Mouse (Mus musculus) hindbrain, embryonic 16.5 days (tissue): ENCODE measurements at regions not wholly inside any gene's neighbourhood (a gene's known extent, or its start where the extent isn't known, plus 50 kb on each side); places are given as distances from the start of the nearest gene placed in this dataset.

Experiments
- ATAC-seq: fragments of 200-750 bp; cut with Nextera tagmentation; 2 replicates; pipeline ENCODE4 v1.8.0; 2017; ENCODE audit warnings: moderate TSS enrichment, moderate library complexity
- H3K27ac ChIP-seq: fragments of 300-500 bp; sonication (generic); 2 replicates; pipeline ENCODE4 v1.5.1; 2014; ENCODE audit warnings: low read depth, mild to moderate bottlenecking, control low read depth, low read length, moderate library complexity
- H3K27me3 ChIP-seq: fragments of 300-500 bp; sonication (generic); replicated peaks from 2 replicates; pipeline ENCODE4 v1.6.1; 2014; ENCODE audit warnings: low read length; ENCODE audit not compliant: control insufficient read depth, insufficient read depth
- H3K36me3 ChIP-seq: fragments of 300-500 bp; sonication (generic); 2 replicates; pipeline ENCODE4 v1.6.1; 2014; ENCODE audit warnings: mild to moderate bottlenecking, low read length, moderate library complexity, mixed read lengths; ENCODE audit not compliant: control insufficient read depth, insufficient read depth
- H3K4me1 ChIP-seq: fragments of 300-500 bp; sonication (generic); 2 replicates; pipeline ENCODE4 v1.6.1; 2014; ENCODE audit warnings: low read depth, low read length; ENCODE audit not compliant: control insufficient read depth, insufficient read depth
- H3K4me2 ChIP-seq: fragments of 300-500 bp; sonication (generic); 2 replicates; pipeline ENCODE4 v1.6.1; 2014; ENCODE audit warnings: mild to moderate bottlenecking, low read length, control low read depth, moderate library complexity
- H3K4me3 ChIP-seq: fragments of 300-500 bp; sonication (generic); 2 replicates; pipeline ENCODE4 v1.5.1; 2014; ENCODE audit warnings: mild to moderate bottlenecking, low read length, control low read depth, moderate library complexity
- H3K9ac ChIP-seq: fragments of 300-500 bp; sonication (generic); 2 replicates; pipeline ENCODE4 v1.6.1; 2014; ENCODE audit warnings: low read depth, mild to moderate bottlenecking, control low read depth, low read length, moderate library complexity
- H3K9me3 ChIP-seq: fragments of 300-500 bp; sonication (generic); 2 replicates; pipeline ENCODE4 v1.6.1; 2014; ENCODE audit warnings: mild to moderate bottlenecking, low read length, moderate library complexity; ENCODE audit not compliant: control insufficient read depth
- WGBS: fragments of 180-500 bp; shearing (Covaris S2); extraction: QIAGEN DNeasy Blood & Tissue Kit; methylation state at CpG from one replicate; pipeline ENCODE4 v1.1.7; 2014; 5-methylcytosine and 5-hydroxymethylcytosine counted together

DNA sequence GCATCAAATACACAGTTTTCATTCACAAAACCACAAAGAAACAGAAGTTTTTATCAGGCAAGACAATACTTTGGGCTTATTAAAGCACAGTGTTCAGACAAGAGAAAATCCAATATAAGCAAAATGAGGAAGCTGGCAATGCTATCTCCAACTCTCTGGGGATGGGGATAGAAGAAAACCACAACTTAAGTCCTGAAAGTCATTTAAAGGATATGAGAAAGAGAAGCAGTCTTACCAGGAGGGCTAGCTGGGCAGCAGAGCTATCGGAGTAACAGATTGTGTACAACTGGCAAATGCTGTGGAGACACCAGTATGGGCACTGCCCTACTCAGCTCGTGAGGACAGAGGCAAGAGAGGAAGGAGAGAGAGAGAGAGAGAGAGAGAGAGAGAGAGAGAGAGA, 262.9 kb upstream of the Rarb start:
- H3K9me3 ChIP-seq: no peaks in the 10 kb centered on the region
- ATAC-seq: no peak
- H3K4me1 ChIP-seq: no peaks in the 10 kb centered on the region
- no peak overlapping the region for H3K4me2 ChIP-seq
- no peak overlapping the region for H3K4me3 ChIP-seq
- no peaks in the 10 kb centered on the region for H3K27me3 ChIP-seq
- no peaks in the 10 kb centered on the region for H3K36me3 ChIP-seq
- no peak overlapping the region for H3K27ac ChIP-seq
- WGBS: 25% methylated on average over 2 of the region's 2 CpGs
- no peak overlapping the region for H3K9ac ChIP-seq

DNA sequence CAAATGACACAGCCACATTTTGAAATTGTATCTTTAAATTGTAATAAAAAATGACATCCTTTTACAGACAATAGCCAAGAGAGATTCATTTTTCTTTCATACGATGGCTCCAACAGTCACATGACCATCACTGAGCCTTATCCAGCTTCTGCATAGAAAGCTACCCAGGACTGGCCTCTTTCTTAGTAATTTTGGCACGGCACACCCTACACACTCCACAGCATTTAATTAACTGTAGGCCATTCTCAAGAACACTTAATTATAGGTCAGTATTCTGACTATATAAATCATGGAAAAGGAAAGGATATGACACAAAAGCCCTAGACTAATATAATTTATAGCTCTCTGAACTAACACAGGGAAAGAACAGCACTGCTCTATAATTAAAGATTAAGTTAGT, 260.6 kb upstream of the Rarb start:
- Histone ChIP-seq H3K4me3 (no peak overlapping the region), H3K9me3 (no peaks in the 10 kb centered on the region), H3K36me3 (no peaks in the 10 kb centered on the region), H3K4me2 (no peak overlapping the region), H3K27me3 (no peaks in the 10 kb centered on the region), H3K4me1 (no peaks in the 10 kb centered on the region), H3K27ac (no peak overlapping the region), H3K9ac (no peak overlapping the region)
- peak; percentile 69 for ATAC-seq
- WGBS: 43% methylated on average over 2 of the region's 2 CpGs

DNA sequence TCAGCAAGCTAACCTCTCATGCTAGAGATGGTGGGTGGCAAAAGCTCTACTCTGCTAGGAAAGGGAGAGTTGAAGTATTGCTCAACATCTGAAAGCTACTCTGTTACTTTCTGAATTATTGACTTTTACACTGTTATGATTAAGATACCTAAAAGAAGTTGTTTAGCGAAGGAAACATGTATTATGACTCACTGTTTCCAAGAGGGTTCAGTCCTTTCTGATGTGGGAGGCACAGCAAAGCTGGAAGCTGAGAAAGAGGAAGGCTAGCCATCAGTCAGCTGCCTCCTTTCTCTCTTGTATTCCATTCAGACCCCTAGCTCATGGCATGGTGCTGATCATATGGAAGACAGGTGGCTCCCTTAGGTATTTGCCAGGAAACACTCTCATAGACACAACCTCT, 242.4 kb upstream of the Rarb start:
- WGBS: 87% methylated on average over 1 of the region's 1 CpGs
- Histone ChIP-seq H3K4me1 (no peaks in the 10 kb centered on the region), H3K4me3 (no peak overlapping the region), H3K36me3 (no peaks in the 10 kb centered on the region), H3K9ac (no peak overlapping the region), H3K27ac (no peak overlapping the region), H3K9me3 (no peaks in the 10 kb centered on the region), H3K4me2 (no peak overlapping the region), H3K27me3 (no peaks in the 10 kb centered on the region)
- ATAC-seq: no peak

DNA sequence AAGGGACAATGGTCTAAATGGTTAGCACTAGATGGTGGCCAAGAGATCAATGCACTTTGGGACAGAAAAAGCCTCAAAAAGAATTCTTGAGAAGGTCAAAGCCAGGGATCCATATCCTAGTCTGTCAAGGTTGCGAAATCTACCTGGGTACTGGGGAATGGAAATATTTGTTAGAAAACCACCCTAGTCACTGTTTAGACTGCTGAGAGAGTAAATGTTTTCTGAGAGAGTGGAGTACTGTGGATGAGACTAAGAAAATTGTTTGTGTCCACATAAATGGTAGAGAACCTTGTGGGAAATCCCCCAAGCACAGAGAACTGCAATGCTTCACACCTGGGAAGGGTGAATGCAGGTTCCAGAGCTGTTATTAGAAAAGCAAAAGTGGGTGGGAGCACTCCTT, 239.5 kb upstream of the Rarb start:
- 94% methylated on average over 1 of the region's 1 CpGs for WGBS
- H3K36me3 ChIP-seq: no peaks in the 10 kb centered on the region

DNA sequence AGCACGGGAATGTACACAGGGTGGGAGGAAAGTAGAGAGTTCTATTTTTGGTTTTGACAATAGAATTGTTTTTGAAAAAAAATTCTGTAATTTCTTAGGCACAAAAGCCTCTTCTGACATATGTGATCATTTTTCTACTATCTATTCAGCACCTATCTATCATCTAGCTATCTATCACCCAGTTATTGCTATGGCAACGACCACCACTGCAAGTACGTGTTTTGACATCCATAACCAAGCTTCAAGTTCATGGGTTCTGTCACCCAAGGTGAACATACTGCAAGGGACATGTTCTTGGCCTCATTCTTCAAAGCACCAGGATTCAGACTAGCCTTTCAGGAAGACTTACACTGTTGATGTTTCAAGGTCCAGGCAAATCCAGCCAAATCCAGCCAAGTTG, 238.4 kb upstream of the Rarb start:
- Histone ChIP-seq H3K9ac (no peak overlapping the region), H3K36me3 (no peaks in the 10 kb centered on the region), H3K4me2 (no peak overlapping the region), H3K9me3 (no peaks in the 10 kb centered on the region), H3K27me3 (no peaks in the 10 kb centered on the region), H3K4me3 (no peak overlapping the region), H3K27ac (no peak overlapping the region), H3K4me1 (no peaks in the 10 kb centered on the region)
- 92% methylated on average over 3 of the region's 3 CpGs for WGBS
- ATAC-seq: no peak

More for the DNA sequence above, 239.5 kb upstream of the Rarb start:
- no peak overlapping the region for H3K4me2 ChIP-seq
- H3K9ac ChIP-seq: no peak overlapping the region
- H3K9me3 ChIP-seq: no peaks in the 10 kb centered on the region
- H3K4me3 ChIP-seq: no peak overlapping the region
- no peaks in the 10 kb centered on the region for H3K27me3 ChIP-seq
- H3K4me1 ChIP-seq: no peaks in the 10 kb centered on the region
- ATAC-seq: no peak
- no peak overlapping the region for H3K27ac ChIP-seq

DNA sequence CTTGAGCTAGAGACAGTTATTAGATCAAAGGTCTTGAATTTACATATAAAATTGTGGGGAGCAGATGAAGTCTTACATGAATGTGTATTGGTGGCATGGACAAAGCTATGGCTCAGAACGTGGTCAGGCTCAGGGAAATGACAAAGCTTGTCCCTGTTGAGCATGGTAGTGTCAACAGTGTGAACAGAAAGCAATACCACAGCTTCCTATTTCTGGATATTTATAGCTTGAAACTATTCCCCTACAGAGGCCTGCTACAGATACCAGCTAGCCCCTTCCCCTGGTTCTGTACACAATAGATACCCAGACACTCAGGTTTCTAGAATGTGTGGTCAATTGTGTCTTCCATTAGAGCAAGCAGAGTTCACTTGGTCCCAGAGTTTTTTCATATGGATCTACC, 236.8 kb upstream of the Rarb start:
- Histone ChIP-seq H3K27me3 (no peaks in the 10 kb centered on the region), H3K36me3 (no peaks in the 10 kb centered on the region), H3K27ac (no peak overlapping the region), H3K9me3 (no peaks in the 10 kb centered on the region), H3K9ac (no peak overlapping the region), H3K4me1 (no peaks in the 10 kb centered on the region), H3K4me2 (no peak overlapping the region), H3K4me3 (no peak overlapping the region)
- ATAC-seq: no peak
- 80% methylated on average over 1 of the region's 1 CpGs for WGBS

DNA sequence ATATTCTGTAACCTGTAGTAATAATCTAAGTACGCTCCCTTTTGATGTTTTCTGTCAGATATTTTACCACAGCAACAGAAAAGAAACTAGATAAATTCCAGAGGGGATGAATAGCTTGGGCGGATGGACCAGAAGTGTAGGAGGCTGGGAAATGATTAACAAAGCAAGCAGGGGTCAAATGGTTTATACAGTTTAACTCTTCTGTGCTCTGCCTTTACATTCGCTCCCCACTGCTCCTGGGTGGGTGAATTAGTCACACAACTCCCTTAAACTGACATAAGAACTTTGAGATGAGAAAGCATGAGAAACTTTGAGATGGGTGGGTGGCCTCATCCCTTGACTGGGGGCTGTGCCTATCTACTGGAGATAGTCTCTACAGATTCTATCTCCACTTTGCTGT, 235.4 kb upstream of the Rarb start:
- Histone ChIP-seq H3K9ac (no peak overlapping the region), H3K27ac (no peak overlapping the region), H3K4me3 (no peak overlapping the region), H3K4me1 (no peaks in the 10 kb centered on the region), H3K36me3 (no peaks in the 10 kb centered on the region), H3K27me3 (no peaks in the 10 kb centered on the region), H3K9me3 (no peaks in the 10 kb centered on the region), H3K4me2 (no peak overlapping the region)
- 66% methylated on average over 3 of the region's 3 CpGs for WGBS
- no peak for ATAC-seq

DNA sequence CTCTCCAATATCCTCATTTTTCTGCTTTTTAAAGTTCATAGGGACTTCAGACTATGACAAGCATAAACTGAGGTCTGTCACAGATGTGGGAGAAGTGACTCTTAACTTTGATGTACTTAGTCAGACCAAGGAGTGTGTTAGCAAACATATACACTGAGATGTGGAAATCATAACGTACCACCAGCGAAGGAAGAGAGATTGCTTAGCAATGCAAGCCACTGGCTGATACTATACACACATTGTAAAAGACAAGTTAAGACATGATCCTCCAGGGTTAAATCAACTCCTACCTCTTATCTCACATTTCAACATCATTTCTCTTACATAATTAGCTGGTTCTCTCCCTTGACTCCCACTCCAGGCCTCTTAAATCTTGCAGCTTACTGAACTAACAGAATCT, 227.9 kb upstream of the Rarb start:
- Histone ChIP-seq H3K27ac (no peak overlapping the region), H3K9ac (no peak overlapping the region), H3K9me3 (no peaks in the 10 kb centered on the region), H3K27me3 (no peaks in the 10 kb centered on the region), H3K4me3 (no peak overlapping the region), H3K4me2 (no peak overlapping the region), H3K4me1 (no peaks in the 10 kb centered on the region), H3K36me3 (no peaks in the 10 kb centered on the region)
- ATAC-seq: no peak
- 96% methylated on average over 2 of the region's 2 CpGs for WGBS

DNA sequence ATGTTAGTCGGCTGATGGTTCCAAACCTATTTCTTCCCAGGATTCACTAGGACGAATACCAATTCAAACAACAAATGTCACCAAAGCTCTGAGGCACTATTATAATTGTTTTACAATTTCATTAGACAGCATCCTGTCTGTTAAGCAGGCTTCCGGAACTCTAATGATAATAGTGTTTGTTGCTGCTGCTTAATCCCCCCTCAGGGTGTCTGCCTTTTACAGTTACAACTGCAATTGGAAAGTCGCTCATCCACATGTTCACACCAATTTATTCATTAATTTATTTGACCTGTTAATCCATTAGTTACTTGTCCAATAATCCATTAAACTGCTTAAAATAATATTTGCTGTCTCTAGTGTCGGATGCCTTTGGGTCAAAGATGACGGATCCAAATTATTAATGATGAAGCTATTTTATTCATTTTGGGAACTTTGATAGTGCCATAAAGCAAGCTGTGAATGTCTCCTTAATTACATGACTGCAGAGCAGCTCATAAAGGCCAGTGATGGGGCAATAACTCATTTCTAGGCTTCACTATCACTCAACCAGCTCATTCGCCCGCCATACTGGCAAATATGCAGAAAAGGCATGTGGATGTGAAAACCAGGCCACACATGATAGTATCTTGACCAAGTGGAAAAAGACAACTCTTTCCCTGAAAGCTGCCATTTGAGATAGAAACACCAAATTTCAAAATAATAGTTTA, 226.6 kb upstream of the Rarb start:
- 66% methylated on average over 8 of the region's 8 CpGs for WGBS
- Histone ChIP-seq H3K4me3 (no peak overlapping the region), H3K27ac (no peak overlapping the region), H3K4me2 (no peak overlapping the region), H3K36me3 (no peaks in the 10 kb centered on the region), H3K4me1 (no peaks in the 10 kb centered on the region), H3K9ac (no peak overlapping the region), H3K27me3 (no peaks in the 10 kb centered on the region), H3K9me3 (no peaks in the 10 kb centered on the region)
- no peak for ATAC-seq
